Comparison of ENCODE assay signal across 37 mouse cellular contexts in genomic region chr6:113272365-113272764, GRCm38 (mm10). TPM values are rescaled to one million over a fixed set of nuclear protein-coding genes. Genes with fewer than 3 reads are reported as not detected.
"Had no signal": no experiment of that assay in that cellular context is flagged by ENCODE, and none has a peak within 500 bp of the region (broad histone marks: within the 10 kb centered on the region; RNA-seq: fewer than 3 reads in every experiment).

No protein-coding gene starts in this region.

- H3K4me3 ChIP-seq: heart, adult 2 months; heart, embryonic 10.5 days; heart, embryonic 12.5 days; heart, embryonic 13.5 days; heart, embryonic 15.5 days; hindbrain, embryonic 10.5 days; hindbrain, embryonic 13.5 days; hindbrain, embryonic 15.5 days; intestine, embryonic 15.5 days; kidney, embryonic 15.5 days; layer of hippocampus, adult 2 months had no signal

- H3K9ac ChIP-seq: heart, embryonic 12.5 days; heart, embryonic 13.5 days; heart, embryonic 15.5 days; hindbrain, embryonic 13.5 days; hindbrain, embryonic 15.5 days; intestine, embryonic 15.5 days; kidney, embryonic 15.5 days had no signal

- H3K27ac ChIP-seq: heart, adult 2 months; heart, embryonic 10.5 days; heart, embryonic 13.5 days; heart, embryonic 15.5 days; hindbrain, embryonic 10.5 days; hindbrain, embryonic 13.5 days; intestine, embryonic 15.5 days; kidney, embryonic 15.5 days; kidney, postnatal 0 days; layer of hippocampus, adult 2 months had no signal

- H3K9me3 ChIP-seq: heart, embryonic 10.5 days; heart, embryonic 12.5 days; heart, embryonic 13.5 days; heart, embryonic 15.5 days; hindbrain, embryonic 10.5 days; hindbrain, embryonic 13.5 days; hindbrain, embryonic 15.5 days; intestine, embryonic 15.5 days; kidney, embryonic 15.5 days had no signal

- DNase-seq: heart, adult 18-20 months; heart, adult 2 months; heart, postnatal 10 days; heart, postnatal 14 days; heart, postnatal 36 days; heart, postnatal 4 days; kidney, adult 11 months; kidney, adult 18-20 months; kidney, adult 2 months; kidney, adult 8-10 months; kidney, adult 9 months; kidney, postnatal 10 days; kidney, postnatal 14 days; kidney, postnatal 25 days; kidney, postnatal 36 days; kidney, postnatal 4 days; layer of hippocampus, adult 9-11 months; layer of hippocampus, postnatal 36 days had no signal

- H3K4me2 ChIP-seq: heart, embryonic 11.5 days; heart, embryonic 12.5 days; heart, embryonic 13.5 days; heart, embryonic 15.5 days; hindbrain, embryonic 13.5 days; hindbrain, embryonic 15.5 days; intestine, embryonic 15.5 days; kidney, embryonic 15.5 days had no signal

- H3K27me3 ChIP-seq: heart, embryonic 12.5 days; heart, embryonic 13.5 days; heart, embryonic 15.5 days; hindbrain, embryonic 13.5 days; hindbrain, embryonic 15.5 days; intestine, embryonic 15.5 days; kidney, embryonic 15.5 days had no signal

- ATAC-seq: inflammation-experienced regulatory T-cells, adult 6 months; intestine, embryonic 15.5 days; intestine, embryonic 16.5 days; intestine, postnatal 0 days had no signal

- H3K4me1 ChIP-seq: heart, embryonic 15.5 days; hindbrain, embryonic 10.5 days; hindbrain, embryonic 13.5 days; hindbrain, embryonic 15.5 days; intestine, embryonic 15.5 days; kidney, embryonic 15.5 days had no signal

RNA-seq across cellular contexts. Expression of gene Cpne9, which starts 9.7 kb away (rescaled TPM):
- total RNA-seq: heart, adult 18-20 months; heart, postnatal 10 days; heart, postnatal 25 days; heart, postnatal 4 days had no signal
- polyA plus RNA-seq: heart, embryonic 10.5 days; heart, embryonic 13.5 days; heart, embryonic 15.5 days; heart, postnatal 0 days; intestine, embryonic 16.5 days; intestine, postnatal 0 days; kidney, embryonic 16.5 days; kidney, postnatal 0 days; large intestine, adult 2 months had no signal
